Mouse (Mus musculus) lung, adult 18-20 months (tissue): Measurements from ENCODE around the gene Zmynd11.

Experiments used
- DNase-seq, 2 experiments: peaks; one replicate each; pipeline ENCODE4 v3.0.0; 2022; ENCODE audit warnings: mixed read lengths in 2 of 2

The Zmynd11 gene

GRCm38 (mm10) chr13:9713462-9714134 is 51.5 kb downstream of the Zmynd11 start:
- DNase-seq: no peak

- no peak for DNase-seq
These were observed 52.2 kb downstream of the Zmynd11 start for GRCm38 (mm10) chr13:9712971-9713370.

- DNase-seq: no peak
These were observed 52.7 kb downstream of the Zmynd11 start for GRCm38 (mm10) chr13:9712409-9712808.

- no peak for DNase-seq
These were observed 56.5 kb downstream of the Zmynd11 start for GRCm38 (mm10) chr13:9708433-9709240.

DNA sequence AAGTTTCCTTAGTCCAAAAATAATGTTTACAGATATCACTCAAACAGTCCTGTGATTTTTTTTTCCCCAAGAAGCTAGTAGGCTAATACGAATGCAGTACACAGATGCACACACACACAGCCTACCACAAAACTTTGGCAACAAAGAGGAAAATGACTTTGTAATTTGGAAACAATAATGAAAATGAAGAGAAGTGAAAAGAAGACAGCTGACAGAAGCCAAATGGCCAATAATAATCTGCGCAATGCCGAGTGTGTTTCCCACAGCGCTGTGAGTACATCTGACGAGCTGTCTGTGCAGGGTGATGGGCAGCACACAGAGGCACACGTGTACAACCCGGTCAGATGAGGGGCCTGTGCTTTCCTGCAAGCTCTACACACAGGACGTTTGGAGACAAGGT is 58.4 kb downstream of the Zmynd11 start:
- no peak for DNase-seq

DNA sequence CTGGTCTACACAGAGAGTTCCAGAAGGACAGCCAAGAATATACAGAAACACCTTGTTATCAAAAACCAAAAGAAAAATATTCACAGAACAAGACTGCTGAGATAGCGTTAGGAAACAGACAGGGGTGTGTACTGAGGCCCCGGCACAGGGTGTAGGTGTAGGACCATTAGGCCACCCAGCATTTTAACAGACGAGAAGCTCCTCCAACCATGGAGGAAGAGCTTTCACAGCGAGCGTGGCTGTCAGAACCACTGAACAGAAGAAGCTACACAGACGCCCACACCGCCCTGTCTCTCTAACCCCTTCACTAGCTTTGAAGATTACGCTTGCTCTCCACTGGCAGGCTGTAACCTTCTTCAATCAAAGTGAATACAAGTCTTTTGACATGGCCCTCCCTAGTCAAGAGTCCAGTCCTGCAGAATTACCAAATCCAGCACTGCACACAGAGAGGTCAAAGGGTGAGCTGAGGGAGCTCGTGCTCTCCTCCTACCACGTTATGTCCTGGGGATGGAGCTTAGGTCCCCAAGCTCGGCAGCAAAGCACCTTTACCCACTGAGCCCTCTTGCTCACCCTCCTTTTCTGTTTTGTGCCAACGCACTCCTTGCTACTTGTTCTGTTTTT is 62.4 kb downstream of the Zmynd11 start:
- no peak for DNase-seq

DNA sequence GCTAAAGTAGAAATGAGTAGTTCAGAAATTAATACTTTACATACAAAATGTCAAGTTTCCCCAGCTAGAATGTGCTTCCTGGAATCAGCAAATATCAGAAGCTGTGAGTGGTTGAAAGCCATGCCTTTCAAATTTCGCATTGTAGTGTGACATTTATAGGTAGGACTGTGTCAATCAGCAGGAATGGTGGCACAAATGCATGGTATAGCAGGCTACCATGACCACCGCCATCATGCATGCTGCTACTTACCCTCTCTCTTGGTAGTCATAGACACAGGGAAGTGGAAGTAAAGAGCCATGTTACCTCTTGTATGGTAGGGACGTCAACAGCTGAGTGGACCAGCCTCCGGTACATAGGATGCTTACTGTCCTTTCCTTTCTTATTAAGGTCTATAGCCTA is 67.8 kb downstream of the Zmynd11 start:
- DNase-seq: no peak

GRCm38 (mm10) chr13:9695809-9696208 is 69.3 kb downstream of the Zmynd11 start:
- DNase-seq: peak; percentile 24 to 58

- no peak for DNase-seq
These were observed 69.7 kb downstream of the Zmynd11 start for GRCm38 (mm10) chr13:9695403-9695802.

- no peak for DNase-seq
These were observed 70.5 kb downstream of the Zmynd11 start for GRCm38 (mm10) chr13:9694651-9695050.

- DNase-seq: no peak
These were observed 72.3 kb downstream of the Zmynd11 start for GRCm38 (mm10) chr13:9692876-9693275.

GRCm38 (mm10) chr13:9689366-9689765 is 75.8 kb downstream of the Zmynd11 start:
- no peak for DNase-seq

GRCm38 (mm10) chr13:9686765-9687164 is 78.4 kb downstream of the Zmynd11 start:
- no peak for DNase-seq

GRCm38 (mm10) chr13:9686261-9686660 is 78.9 kb downstream of the Zmynd11 start:
- no peak for DNase-seq

DNA sequence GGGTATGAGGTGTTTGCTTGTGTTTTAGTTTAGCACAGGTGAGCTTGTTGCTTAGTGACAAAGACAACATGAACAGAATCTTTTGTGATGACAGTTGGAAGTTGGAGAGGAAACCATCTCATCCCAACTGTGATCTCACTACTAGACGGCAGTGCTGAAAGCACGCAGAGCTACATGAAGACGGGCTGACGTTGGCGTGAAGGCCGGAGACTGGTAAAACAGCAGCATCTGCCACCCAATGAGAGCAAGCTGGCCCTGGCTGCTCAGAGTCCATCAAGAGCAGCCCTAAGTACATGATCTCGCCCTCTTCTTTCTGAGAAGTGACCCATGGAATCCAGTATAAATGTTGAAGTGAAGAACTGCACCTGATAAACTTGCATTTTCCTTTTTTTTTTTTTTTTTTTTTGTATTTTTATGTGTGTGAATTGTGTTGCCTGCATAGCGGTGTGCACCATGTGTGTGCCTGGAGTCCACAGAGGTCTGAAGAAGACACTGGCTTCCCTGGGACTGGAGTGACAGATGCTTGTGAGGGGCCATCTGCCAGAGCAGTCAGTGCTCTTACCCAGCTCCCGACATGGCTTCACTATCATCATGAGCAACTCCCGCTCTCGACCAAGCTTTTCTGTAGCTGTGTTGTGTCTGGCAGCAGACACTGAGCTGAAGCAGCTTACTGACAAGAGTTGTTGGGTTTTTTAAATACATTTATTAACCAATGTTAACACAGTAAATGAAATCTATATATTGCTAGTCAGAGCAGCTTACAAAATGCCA is 80.8 kb downstream of the Zmynd11 start:
- DNase-seq: no peak

DNA sequence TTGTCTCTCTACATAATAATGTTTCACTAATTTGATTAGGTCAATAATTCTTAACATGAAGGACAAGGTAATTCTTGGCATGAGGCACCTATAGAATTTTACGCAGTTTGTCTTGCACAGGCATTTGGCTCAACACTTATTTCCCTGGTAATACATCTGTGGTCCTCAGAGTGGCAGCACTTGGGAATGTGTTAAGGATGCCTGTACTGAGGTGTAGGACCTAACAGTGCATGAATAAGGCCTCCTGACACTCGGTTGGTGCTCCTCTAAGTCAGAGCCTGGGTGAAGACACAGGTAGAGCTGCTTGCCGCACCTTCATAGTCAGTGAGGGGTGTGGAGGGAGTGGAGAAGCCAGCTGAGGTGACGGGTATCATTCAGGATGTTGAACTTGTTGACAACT is 81.8 kb downstream of the Zmynd11 start:
- DNase-seq: no peak

DNA sequence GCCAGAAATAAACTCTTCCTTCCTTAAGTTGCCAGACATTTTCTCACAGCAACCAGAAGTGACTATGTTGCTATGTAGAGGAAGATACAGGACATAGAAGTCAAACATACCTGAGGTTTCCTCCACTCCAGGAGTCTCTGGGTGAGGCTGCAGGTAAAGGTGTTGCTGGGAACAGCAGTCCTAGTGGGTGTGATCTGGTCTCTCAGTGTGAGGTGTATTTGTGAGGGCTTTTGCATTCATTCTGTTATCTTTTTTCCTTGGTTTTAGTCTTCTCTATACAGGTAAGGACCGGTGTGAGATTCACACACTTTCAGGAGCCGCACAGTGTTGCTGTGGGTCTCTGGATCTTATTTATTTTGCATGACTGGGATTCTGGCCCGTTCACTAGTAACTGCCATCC is 83.6 kb downstream of the Zmynd11 start:
- DNase-seq: no peak

DNA sequence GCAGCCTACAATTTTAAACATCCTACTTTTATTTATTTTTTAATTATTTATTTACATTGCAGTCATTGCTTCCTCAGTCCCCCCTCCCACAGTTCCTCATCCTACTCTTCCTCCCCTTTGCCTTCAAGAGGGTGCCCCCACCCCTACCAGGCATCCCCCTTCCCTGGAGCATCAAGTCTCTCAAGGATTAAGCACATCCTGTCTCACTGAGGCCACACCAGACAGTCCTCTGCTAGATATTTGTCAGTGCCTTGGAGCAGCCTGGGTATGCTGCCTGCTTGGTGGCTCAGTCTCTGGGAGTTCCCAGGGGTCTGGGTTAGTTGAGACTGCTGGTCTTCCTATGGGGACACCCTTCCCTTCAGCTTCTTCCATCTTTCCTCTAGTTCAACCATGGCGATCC is 91.0 kb downstream of the Zmynd11 start:
- no peak for DNase-seq

DNA sequence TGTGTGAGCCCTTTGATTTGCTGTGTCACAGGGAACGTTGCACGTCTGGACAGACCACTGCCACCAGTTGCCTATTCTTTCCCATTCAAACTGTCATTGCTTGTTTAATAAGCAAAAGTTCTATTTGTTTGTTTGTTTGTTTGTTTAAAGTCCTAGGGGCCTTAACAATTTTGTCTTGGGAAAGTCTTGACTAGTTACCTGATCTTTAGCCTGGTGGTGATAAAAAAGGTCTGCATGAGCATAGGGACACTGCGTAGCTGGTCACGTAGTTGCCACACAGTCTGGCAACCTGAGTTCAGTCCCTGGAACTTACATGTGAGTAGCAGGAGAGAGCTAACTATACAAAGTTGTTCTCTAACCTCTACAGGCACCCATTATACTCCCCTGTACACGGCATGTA is 95.9 kb downstream of the Zmynd11 start:
- no peak for DNase-seq

- no peak for DNase-seq
These were observed 97.1 kb downstream of the Zmynd11 start for GRCm38 (mm10) chr13:9667954-9668496.

DNA sequence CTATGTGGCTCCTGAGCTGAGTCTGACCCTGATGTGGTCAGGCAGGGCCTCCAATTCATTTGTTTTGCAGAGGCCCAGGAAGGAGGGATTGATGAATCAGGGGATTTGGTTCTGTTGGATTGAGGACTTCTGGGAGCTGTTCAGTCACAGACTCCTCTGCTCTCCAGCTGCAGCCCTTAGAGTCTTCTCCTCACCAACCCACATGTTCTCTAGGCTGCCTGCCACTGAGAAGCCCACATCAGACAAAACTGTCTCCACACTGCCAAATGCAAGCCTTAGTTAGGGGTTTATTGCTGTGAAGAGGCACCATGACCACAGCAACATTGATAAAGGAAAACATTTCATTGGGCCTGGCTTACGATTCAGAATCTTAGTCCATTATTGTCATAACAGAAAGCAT is 101.5 kb downstream of the Zmynd11 start:
- no peak for DNase-seq

- no peak for DNase-seq
These were observed 104.4 kb downstream of the Zmynd11 start for GRCm38 (mm10) chr13:9660711-9661110.

DNA sequence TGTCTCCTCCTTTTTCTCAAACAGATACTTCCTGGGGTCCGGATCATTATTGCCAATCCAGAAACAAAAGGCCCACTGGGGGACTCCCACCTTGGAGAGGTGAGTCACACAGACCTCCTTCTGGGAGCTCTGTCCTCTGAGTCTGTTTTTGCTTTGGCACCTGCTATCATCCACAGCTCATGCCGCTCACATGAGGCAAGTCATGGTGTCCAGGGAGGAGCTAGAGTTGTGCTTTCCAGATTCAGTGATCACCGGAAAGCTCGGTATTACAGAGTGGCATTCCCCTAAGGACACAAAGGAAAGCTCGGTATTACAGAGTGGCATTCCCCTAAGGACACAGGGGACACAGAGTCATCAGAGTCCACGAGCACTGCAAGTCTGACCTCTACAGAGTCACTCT is 108.5 kb downstream of the Zmynd11 start:
- DNase-seq: no peak
